Mouse (Mus musculus) neural tube, embryonic 15.5 days (tissue): ENCODE measurements around the gene Gpc1. TPM values are rescaled to one million over a fixed set of nuclear protein-coding genes. Genes with fewer than 3 reads are reported as not detected.
A peak's percentile ranks its signal among the peaks of the same experiment; 100 is the strongest.

Source experiments
- microRNA counts: library from miRNA; unstranded; fragments of <30 nt; microRNA quantifications from one replicate; lab custom pipeline; 2016
- microRNA-seq: library from miRNA; unstranded; fragments of <30 nt; microRNA quantifications from one replicate; pipeline ENCODE4, GENCODE M21; 2017
- polyA plus RNA-seq: library from polyadenylated mRNA; unstranded; fragments of >200 nt; fragmentation: Nextera tagmentation; extraction: Ambion mirVana; gene quantifications from 2 replicates; pipeline ENCODE4 v1.2.1, GENCODE M21; 2015

Gene Gpc1
- polyA plus RNA-seq, 1 experiment from 2014 or later = 63.1 TPM

MicroRNAs within 50 kb of the gene (microRNA counts, 519-probe panel; counts per million panel counts)
- microRNA mmu-miR-149 (lab: Ali Mortazavi, UCI) = 3,709 counts per million, percentile 88 among the panel's probes with 10 or more counts

Small RNA genes within 50 kb of the gene (microRNA-seq; reads per million reads assigned to microRNA genes)
- 15,801 reads per million, percentile 98 among the genes with 10 or more reads in this experiment for gene Mir149

Other genes starting within 250 kb of the Gpc1 start
- gene Olfr1412, start 245.9 kb upstream of the Gpc1 start, polyA plus RNA-seq = not detected in 2 replicates
- gene Olfr1411, start 237.2 kb upstream of the Gpc1 start, polyA plus RNA-seq = not detected in 2 replicates
- gene Olfr1410, start 225.9 kb upstream of the Gpc1 start, polyA plus RNA-seq = not detected in 2 replicates
- not detected in 2 replicates for gene Olfr12, start 213.9 kb upstream of the Gpc1 start, polyA plus RNA-seq
- gene Cops9, start 189.7 kb upstream of the Gpc1 start, polyA plus RNA-seq = 541 and 661 TPM in 2 replicates
- 0.33 and 0.73 TPM in 2 replicates for gene Otos, start 182.8 kb upstream of the Gpc1 start, polyA plus RNA-seq
- gene Ankmy1, start 71.3 kb downstream of the Gpc1 start, polyA plus RNA-seq = 0.69 and 1.3 TPM in 2 replicates
- 17.2 and 17.9 TPM in 2 replicates for gene Dusp28, start 75.3 kb downstream of the Gpc1 start, polyA plus RNA-seq
- 29.8 and 33.4 TPM in 2 replicates for gene Rnpepl1, start 79.1 kb downstream of the Gpc1 start, polyA plus RNA-seq
- 55.4 and 60.8 TPM in 2 replicates for gene Capn10, start 102.7 kb downstream of the Gpc1 start, polyA plus RNA-seq
- 0.64 and 1.0 TPM in 2 replicates for gene Gpr35, start 119.2 kb downstream of the Gpc1 start, polyA plus RNA-seq
- gene Aqp12, start 174.7 kb downstream of the Gpc1 start, polyA plus RNA-seq = not detected in 2 replicates